Mouse (Mus musculus): ENCODE results near the gene Fam3a.

- TF ChIP-seq TAL1 (IDR thresholded peaks at IDR 0.05; ENCODE audit: low read length) = no peak
- TF ChIP-seq GATA1 (IDR thresholded peaks at IDR 0.05; ENCODE audit: low read length) = no peak
Measured at GRCm38 (mm10) chrX:74388153-74388552, 4.9 kb downstream of the Fam3a start.
